Mouse (Mus musculus) midbrain, embryonic 14.5 days (tissue): ENCODE measurements around the gene Mtor. TPM values are rescaled to one million over a fixed set of nuclear protein-coding genes. Genes with fewer than 3 reads are reported as not detected.

Experiments
- ATAC-seq: fragments of 200-750 bp; cut with Nextera tagmentation; 2 replicates; pipeline ENCODE4 v1.8.0; 2017; ENCODE audit warnings: moderate number of reproducible peaks, moderate library complexity; ENCODE audit not compliant: low FRiP score, low TSS enrichment
- DNase-seq: peaks from one replicate; pipeline ENCODE4 v3.0.0-alpha.2; 2015
- H3K27ac ChIP-seq: fragments of 300-500 bp; sonication (generic); replicated peaks from 2 replicates; pipeline ENCODE4 v1.5.1; 2014; ENCODE audit warnings: mild to moderate bottlenecking, low read depth, low read length, moderate library complexity
- H3K27me3 ChIP-seq: fragments of 300-500 bp; sonication (generic); 2 replicates; pipeline ENCODE4 v1.6.1; 2014; ENCODE audit warnings: low read length, control low read depth, mixed read lengths; ENCODE audit not compliant: control insufficient read depth, insufficient read depth
- H3K36me3 ChIP-seq: fragments of 300-500 bp; sonication (generic); 2 replicates; pipeline ENCODE4 v1.6.1; 2014; ENCODE audit warnings: low read length, control low read depth; ENCODE audit not compliant: control insufficient read depth, insufficient read depth
- H3K4me1 ChIP-seq: fragments of 300-500 bp; sonication (generic); 2 replicates; pipeline ENCODE4 v1.6.1; 2014; ENCODE audit warnings: mild to moderate bottlenecking, antibody characterized with exemption, low read length, control low read depth; ENCODE audit not compliant: control insufficient read depth, insufficient read depth
- H3K4me2 ChIP-seq: fragments of 300-500 bp; sonication (generic); 2 replicates; pipeline ENCODE4 v1.6.1; 2014; ENCODE audit warnings: mild to moderate bottlenecking, low read length, moderate library complexity
- H3K4me3 ChIP-seq: fragments of 300-500 bp; sonication (generic); replicated peaks from 2 replicates; pipeline ENCODE4 v1.5.1; 2014; ENCODE audit warnings: low read depth, low read length
- H3K9ac ChIP-seq: fragments of 300-500 bp; sonication (generic); replicated peaks from 2 replicates; pipeline ENCODE4 v1.6.1; 2014; ENCODE audit warnings: mild to moderate bottlenecking, low read length, moderate library complexity
- H3K9me3 ChIP-seq: fragments of 300-500 bp; sonication (generic); 2 replicates; pipeline ENCODE4 v1.6.1; 2016; ENCODE audit warnings: low read length, control low read depth, mixed read lengths; ENCODE audit not compliant: control insufficient read depth
- WGBS: fragments of 180-500 bp; shearing (Covaris S2); extraction: QIAGEN DNeasy Blood & Tissue Kit; methylation state at CpG from one replicate; pipeline ENCODE4 v1.1.7; 2014; 5-methylcytosine and 5-hydroxymethylcytosine counted together
- polyA plus RNA-seq: library from polyadenylated mRNA; unstranded; fragments of >200 nt; fragmentation: Nextera tagmentation; extraction: Ambion mirVana; gene quantifications from 2 replicates; pipeline ENCODE4 v1.2.1, GENCODE M21; 2014

The Mtor gene
- polyA plus RNA-seq, 1 experiment from 2014 or later, result 34.8 TPM

DNA sequence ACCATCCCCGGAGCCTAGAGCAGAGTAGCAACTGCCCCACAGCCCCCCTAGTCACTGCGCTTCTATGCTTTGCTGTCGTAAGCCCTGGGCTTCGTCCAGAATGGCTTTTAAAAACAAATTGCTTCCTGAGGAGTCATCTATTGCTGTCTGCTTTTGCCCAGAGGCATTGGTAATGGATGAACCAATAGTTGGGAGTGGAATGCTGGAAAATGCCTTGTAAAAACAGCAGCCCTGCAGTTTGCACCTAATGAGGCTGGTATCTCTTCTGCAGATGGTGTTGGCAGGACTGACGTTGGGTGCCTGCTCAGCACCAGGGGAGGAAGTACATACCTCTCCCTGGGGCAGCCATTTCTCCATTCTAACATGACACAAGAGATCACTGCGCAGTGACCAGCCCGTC lies 75.1 kb downstream of the Mtor start:
- no peak overlapping the region for H3K4me3 ChIP-seq
- no peak overlapping the region for H3K9ac ChIP-seq
- DNase-seq (no peak), ATAC-seq (no peak)
- no peaks in the 10 kb centered on the region for H3K27me3 ChIP-seq
- 91% methylated on average over 7 of the region's 7 CpGs for WGBS
- no peaks in the 10 kb centered on the region for H3K9me3 ChIP-seq
- peaks cover 3% of the 10 kb centered on the region; the same call in 1 of the 2 replicates for H3K4me1 ChIP-seq
- peaks cover 92% of the 10 kb centered on the region for H3K36me3 ChIP-seq
- no peak overlapping the region for H3K27ac ChIP-seq
- no peak overlapping the region for H3K4me2 ChIP-seq

DNA sequence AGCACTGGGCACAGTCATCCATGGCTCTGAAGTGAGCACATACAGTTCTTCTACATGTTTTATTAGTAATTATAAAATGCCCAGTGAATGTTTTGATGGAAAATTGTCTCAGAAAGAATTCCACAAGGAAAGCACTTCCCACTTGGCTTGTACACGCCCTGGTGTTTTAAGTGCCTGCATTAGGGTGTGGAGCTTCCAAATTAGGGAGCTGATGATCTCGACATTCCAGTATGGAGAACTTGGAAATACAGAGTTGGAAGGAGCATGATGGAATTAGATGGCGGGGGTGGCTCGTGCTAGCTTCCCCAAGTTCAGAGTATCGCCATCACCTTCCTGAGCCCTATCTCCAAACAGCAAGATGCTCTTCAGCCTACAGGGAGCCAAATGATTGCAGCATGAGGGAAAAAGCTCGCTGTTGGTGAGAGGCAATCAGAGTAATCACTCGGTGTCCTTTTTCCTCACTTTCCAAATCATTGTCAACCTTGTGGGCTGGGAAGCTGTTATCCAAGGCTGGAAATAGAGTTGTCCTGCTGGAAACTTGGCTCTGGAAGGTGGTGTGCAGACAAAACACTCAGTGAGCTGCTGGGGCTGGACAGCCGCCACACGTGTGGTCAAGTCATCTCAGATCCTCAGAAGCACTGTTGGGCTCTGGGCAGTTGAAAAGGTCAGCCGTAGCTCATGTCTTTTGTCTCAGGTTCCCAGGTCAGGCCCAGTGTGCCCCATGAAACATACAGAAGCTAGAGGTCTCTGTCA lies 78.9 kb downstream of the Mtor start:
- H3K9me3 ChIP-seq, result no peaks in the 10 kb centered on the region
- no peaks in the 10 kb centered on the region for H3K27me3 ChIP-seq
- no peak overlapping the region for H3K9ac ChIP-seq
- H3K4me2 ChIP-seq, result no peak overlapping the region
- H3K36me3 ChIP-seq, result peaks cover 94% of the 10 kb centered on the region
- DNase-seq (no peak), ATAC-seq (no peak)
- 94% methylated on average over 10 of the region's 10 CpGs for WGBS
- no peak overlapping the region for H3K27ac ChIP-seq
- no peak overlapping the region for H3K4me3 ChIP-seq
- H3K4me1 ChIP-seq, result no peaks in the 10 kb centered on the region

DNA sequence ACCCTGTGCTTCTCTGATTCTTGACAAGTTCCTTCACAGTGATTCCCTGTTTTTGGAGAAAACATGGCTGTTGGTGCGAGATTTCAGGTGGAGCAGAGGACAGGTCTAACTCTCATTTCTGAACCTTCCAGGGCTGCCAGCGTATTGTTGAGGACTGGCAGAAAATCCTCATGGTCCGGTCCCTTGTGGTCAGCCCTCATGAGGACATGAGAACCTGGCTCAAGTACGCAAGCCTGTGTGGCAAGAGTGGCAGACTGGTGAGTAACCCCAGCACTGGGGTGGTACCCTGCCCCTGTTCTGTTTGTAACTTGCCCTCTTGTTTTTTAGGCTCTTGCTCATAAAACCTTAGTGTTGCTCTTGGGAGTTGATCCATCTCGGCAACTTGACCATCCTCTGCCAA lies 81.9 kb downstream of the Mtor start:
- H3K4me3 ChIP-seq, result no peak overlapping the region
- no peak overlapping the region for H3K9ac ChIP-seq
- peaks cover 95% of the 10 kb centered on the region for H3K36me3 ChIP-seq
- H3K27me3 ChIP-seq, result no peaks in the 10 kb centered on the region
- WGBS, result 95% methylated on average over 5 of the region's 5 CpGs
- no peaks in the 10 kb centered on the region for H3K9me3 ChIP-seq
- H3K4me1 ChIP-seq, result no peaks in the 10 kb centered on the region
- ATAC-seq (no peak), DNase-seq (no peak)
- H3K27ac ChIP-seq, result no peak overlapping the region
- H3K4me2 ChIP-seq, result no peak overlapping the region

DNA sequence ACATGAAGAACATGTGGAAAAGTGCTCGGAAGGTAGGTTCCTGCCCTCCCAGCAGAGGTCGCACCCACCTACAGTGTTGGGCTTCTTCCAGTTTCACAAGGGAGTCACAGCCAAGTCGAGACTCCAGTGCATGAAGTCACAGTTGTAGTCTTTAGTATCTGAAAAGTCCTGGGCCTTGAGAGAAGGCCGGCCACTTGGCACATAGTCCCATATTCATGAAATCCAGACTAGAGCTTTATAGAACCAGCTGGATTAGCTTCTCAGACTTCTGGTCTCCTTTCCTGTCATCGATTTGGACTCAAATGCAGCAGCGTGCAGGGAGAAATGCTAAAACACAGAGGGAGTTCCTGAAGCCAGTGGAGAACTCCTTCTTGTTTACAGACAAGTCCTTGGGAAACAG lies 82.4 kb downstream of the Mtor start:
- Histone ChIP-seq H3K9ac (no peak overlapping the region), H3K36me3 (peaks cover 95% of the 10 kb centered on the region), H3K4me3 (no peak overlapping the region), H3K27ac (no peak overlapping the region), H3K4me1 (no peaks in the 10 kb centered on the region), H3K9me3 (no peaks in the 10 kb centered on the region), H3K27me3 (no peaks in the 10 kb centered on the region), H3K4me2 (no peak overlapping the region)
- DNase-seq, result no peak
- ATAC-seq, result no peak
- WGBS, result 89% methylated on average over 6 of the region's 6 CpGs

DNA sequence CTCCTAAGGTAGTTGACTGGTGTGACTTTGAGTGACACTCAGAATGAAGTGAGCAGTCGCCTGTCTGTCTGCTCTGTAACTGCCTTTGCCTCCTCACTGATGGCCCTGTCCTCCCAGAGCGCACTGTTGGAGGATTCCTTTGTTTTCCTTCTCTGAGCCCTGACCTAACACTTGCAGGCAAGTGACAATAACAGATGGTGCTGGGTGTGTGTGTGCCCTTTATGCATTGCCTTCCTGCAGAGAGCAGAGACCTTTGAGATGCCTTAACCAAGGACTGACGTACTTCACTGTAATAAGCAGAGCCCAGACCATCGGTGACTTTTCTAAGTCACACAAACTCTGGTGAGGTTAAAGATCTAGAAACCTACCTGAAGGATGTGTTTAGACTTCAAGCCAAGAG lies 82.9 kb downstream of the Mtor start:
- Histone ChIP-seq H3K9me3 (no peaks in the 10 kb centered on the region), H3K36me3 (peaks cover 95% of the 10 kb centered on the region)
- WGBS, result 82% methylated on average over 4 of the region's 4 CpGs

DNA sequence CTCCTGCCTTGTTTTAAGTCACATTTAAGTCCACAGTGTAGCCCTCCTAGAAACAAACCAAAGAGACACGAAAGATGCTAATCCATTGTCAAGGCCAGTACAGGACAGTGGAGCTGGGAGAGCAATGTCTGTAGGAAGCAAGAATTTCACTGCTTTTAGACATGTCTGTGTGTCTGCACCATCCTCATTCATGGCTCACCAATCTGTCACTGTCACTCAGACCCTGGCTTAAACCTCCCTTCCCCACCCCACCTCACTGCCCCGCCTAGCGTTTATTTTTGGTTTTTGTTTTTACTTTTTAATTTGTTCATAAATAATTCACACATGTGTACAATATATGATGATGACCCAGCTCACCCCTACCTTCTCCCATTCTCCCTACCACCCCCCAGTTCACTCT lies 84.1 kb downstream of the Mtor start:
- Histone ChIP-seq H3K4me2 (no peak overlapping the region), H3K36me3 (peaks cover 95% of the 10 kb centered on the region), H3K4me3 (no peak overlapping the region), H3K4me1 (no peaks in the 10 kb centered on the region), H3K9ac (no peak overlapping the region), H3K27ac (no peak overlapping the region), H3K9me3 (no peaks in the 10 kb centered on the region), H3K27me3 (no peaks in the 10 kb centered on the region)
- no peak for ATAC-seq
- WGBS, result 90% methylated on average over 3 of the region's 3 CpGs
- no peak for DNase-seq

More for the DNA sequence above, 82.9 kb downstream of the Mtor start:
- Histone ChIP-seq H3K4me3 (no peak overlapping the region), H3K4me2 (no peak overlapping the region), H3K9ac (no peak overlapping the region), H3K27me3 (no peaks in the 10 kb centered on the region), H3K4me1 (no peaks in the 10 kb centered on the region), H3K27ac (no peak overlapping the region)
- no peak for ATAC-seq
- DNase-seq, result no peak

DNA sequence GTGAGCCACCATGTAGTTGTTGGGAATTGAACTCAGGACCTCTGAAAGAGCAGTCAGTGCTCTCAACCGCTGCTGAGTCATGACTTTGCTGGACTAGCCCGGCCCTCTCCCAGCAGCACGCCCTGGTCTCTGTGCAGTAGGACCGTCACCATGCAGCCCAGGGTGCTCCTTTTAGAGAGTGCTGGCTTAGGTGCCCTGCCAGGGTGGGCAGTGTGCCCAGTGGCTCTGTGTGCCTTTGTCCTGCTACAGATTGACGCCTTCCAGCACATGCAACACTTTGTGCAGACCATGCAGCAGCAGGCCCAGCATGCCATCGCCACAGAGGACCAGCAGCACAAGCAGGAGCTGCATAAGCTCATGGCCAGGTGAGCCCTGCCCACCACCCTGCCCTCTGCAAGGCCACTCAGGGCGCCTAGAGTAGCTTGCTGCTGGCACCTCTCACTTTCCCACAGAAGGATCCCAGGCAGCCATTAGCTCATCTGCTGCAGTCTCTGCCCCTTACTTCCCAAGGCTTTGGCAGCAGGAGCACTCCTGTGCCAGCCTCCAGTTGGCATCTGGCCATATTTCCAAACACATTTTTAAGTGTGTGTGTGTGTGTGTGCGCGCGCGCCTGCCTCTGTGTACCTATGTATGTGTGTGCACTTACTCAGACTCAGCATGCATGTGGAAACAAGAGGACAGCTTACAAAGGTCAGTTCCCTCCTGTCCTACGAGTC lies 85.4 kb downstream of the Mtor start:
- 90% methylated on average over 12 of the region's 12 CpGs for WGBS
- no peaks in the 10 kb centered on the region for H3K9me3 ChIP-seq
- H3K9ac ChIP-seq, result no peak overlapping the region
- H3K4me2 ChIP-seq, result no peak overlapping the region
- H3K27me3 ChIP-seq, result no peaks in the 10 kb centered on the region
- ATAC-seq, result no peak
- peaks cover 97% of the 10 kb centered on the region for H3K36me3 ChIP-seq
- no peaks in the 10 kb centered on the region for H3K4me1 ChIP-seq
- H3K27ac ChIP-seq, result no peak overlapping the region
- H3K4me3 ChIP-seq, result no peak overlapping the region
- DNase-seq, result peak; percentile 23

DNA sequence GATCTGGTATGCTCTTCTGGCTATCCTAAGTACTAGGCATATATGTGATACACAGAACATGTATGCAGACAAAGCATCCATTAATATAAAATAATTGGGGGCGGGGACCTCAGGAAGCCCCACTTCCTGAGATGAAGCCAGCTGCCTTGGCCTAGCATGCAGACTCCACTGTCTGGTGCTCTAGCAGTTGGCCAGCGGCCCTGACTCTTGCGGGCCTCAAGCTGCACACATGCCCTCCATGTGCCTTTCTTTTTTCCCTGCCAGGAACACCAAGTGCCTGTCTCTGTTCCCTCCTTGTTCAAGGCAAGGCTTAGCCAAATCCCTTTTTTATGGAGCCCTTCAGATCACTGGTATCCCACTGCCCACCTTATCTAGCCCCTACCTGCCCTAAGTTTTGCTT lies 87.5 kb downstream of the Mtor start:
- 94% methylated on average over 3 of the region's 3 CpGs for WGBS
- Histone ChIP-seq H3K27ac (no peak overlapping the region), H3K27me3 (no peaks in the 10 kb centered on the region), H3K4me3 (no peak overlapping the region), H3K4me2 (no peak overlapping the region), H3K9me3 (no peaks in the 10 kb centered on the region), H3K36me3 (peaks cover 100% of the 10 kb centered on the region), H3K4me1 (no peaks in the 10 kb centered on the region), H3K9ac (no peak overlapping the region)
- ATAC-seq, result no peak
- no peak for DNase-seq

DNA sequence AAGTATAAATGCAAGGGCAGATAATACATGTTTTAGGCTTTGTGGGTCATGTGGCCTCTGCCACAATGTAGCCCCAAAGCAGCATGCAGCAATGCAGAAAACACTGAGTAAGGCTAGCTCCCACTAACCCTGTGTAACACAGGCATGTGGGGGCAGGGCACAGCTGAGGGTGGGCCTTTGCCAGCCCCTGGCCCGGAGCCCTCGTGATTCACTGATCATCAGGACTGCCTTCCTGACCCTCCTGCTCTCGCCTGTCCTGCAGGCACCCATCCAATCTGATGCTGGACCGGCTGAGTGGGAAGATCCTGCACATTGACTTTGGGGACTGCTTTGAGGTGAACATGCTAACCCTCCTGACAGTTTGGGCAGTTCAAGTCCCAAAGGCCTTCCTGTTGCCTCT lies 100.7 kb downstream of the Mtor start:
- no peaks in the 10 kb centered on the region for H3K4me1 ChIP-seq
- 90% methylated on average over 4 of the region's 4 CpGs for WGBS
- H3K36me3 ChIP-seq, result peaks cover 98% of the 10 kb centered on the region
- H3K4me2 ChIP-seq, result no peak overlapping the region
- H3K9me3 ChIP-seq, result no peaks in the 10 kb centered on the region
- no peak overlapping the region for H3K27ac ChIP-seq
- ATAC-seq, result no peak
- H3K27me3 ChIP-seq, result no peaks in the 10 kb centered on the region
- H3K4me3 ChIP-seq, result no peak overlapping the region
- H3K9ac ChIP-seq, result no peak overlapping the region
- no peak for DNase-seq
